Mouse (Mus musculus) Patski (cell line): Measurements from ENCODE around the gene Dhx32. TPM values are rescaled to one million over a fixed set of nuclear protein-coding genes. Genes with fewer than 3 reads are reported as not detected.

Experiments used
- ATAC-seq: fragments of 100-300 bp; one replicate; pipeline ENCODE4 v1.8.0; 2021
- CTCF ChIA-PET: fragments of 350-600 bp; sonication (Branson Sonifier 250); formaldehyde crosslinking; loops from one replicate; lab custom pipeline; 2022; ENCODE audit warnings: inconsistent platforms; lab: Charles Lee
- POLR2A ChIA-PET: fragments of 350-600 bp; sonication (Branson Sonifier 250); formaldehyde crosslinking; loops from one replicate; lab custom pipeline; 2022; ENCODE audit warnings: antibody characterized with exemption, inconsistent platforms; lab: Charles Lee
- DNase-seq: peaks from one replicate; pipeline ENCODE4 v3.0.0-alpha.2; 2011; ENCODE audit warnings: low read depth, low spot score
- H3K27me3 ChIP-seq: fragments of 371-371 bp; one replicate; pipeline ENCODE4 v1.5.1; 2021
- CTCF ChIP-seq: fragments of 100-300 bp; IDR thresholded peaks from one replicate; pipeline ENCODE4 v1.5.1; 2021
- in situ Hi-C: fragments of 300-500 bp; cut with MboI; formaldehyde crosslinking; loops from 3 replicates; pipeline ENCODE4 v1.11.1; 2018; ENCODE audit warnings: low pct_unique_long_range_greater_than_20kb, mixed read lengths
- polyA plus RNA-seq: library from polyadenylated mRNA; unstranded; gene quantifications from one replicate; pipeline ENCODE4 v1.2.3, GENCODE M21; 2021

Dhx32 gene
- polyA plus RNA-seq, 1 experiment from 2014 or later = 45.6 TPM

- POLR2A ChIA-PET = no interaction called here
- no peak for TF ChIP-seq CTCF
- H3K27me3 ChIP-seq = no peaks in the 10 kb centered on the region
- CTCF ChIA-PET = no interaction called here
- DNase-seq = no peak
- in situ Hi-C loops = no loop called here
- ATAC-seq = no peak
Observed at GRCm38 (mm10) chr7:133751163-133751562, 31.4 kb downstream of the Dhx32 start.

- H3K27me3 ChIP-seq = no peaks in the 10 kb centered on the region
- TF ChIP-seq CTCF = no peak
- ChIA-PET POLR2A (no interaction called here), CTCF (no interaction called here)
- in situ Hi-C loops = no loop called here
- no peak for DNase-seq
- ATAC-seq = no peak
Observed at GRCm38 (mm10) chr7:133750666-133751065, 31.9 kb downstream of the Dhx32 start.

- DNase-seq = no peak
- in situ Hi-C loops = no loop called here
- CTCF ChIA-PET = no interaction called here
- H3K27me3 ChIP-seq = no peaks in the 10 kb centered on the region
- no peak for ATAC-seq
- POLR2A ChIA-PET = no interaction called here
- no peak for TF ChIP-seq CTCF
Observed at GRCm38 (mm10) chr7:133748753-133749152, 33.8 kb downstream of the Dhx32 start.

- no peak for TF ChIP-seq CTCF
- no peak for ATAC-seq
- CTCF ChIA-PET = interaction anchor here (1.3 kb wide), 1 partner anchor 27 kb away, joined by 3 read pairs; no protein-coding TSS in a partner anchor
- in situ Hi-C loops = no loop called here
- no peaks in the 10 kb centered on the region for H3K27me3 ChIP-seq
- DNase-seq = no peak
- POLR2A ChIA-PET = no interaction called here
Observed at GRCm38 (mm10) chr7:133747372-133747771, 35.2 kb downstream of the Dhx32 start.

- CTCF ChIA-PET = interaction anchor here (1.1 kb wide), 1 partner anchor 16 kb away, joined by 3 read pairs; no protein-coding TSS in a partner anchor
- no peak for TF ChIP-seq CTCF
- DNase-seq (no peak), ATAC-seq (no peak)
- H3K27me3 ChIP-seq = no peaks in the 10 kb centered on the region
- in situ Hi-C loops = no loop called here
- POLR2A ChIA-PET = no interaction called here
Observed at GRCm38 (mm10) chr7:133744701-133745100, 37.8 kb downstream of the Dhx32 start.

GRCm38 (mm10) chr7:133744209-133744608, 38.3 kb downstream of the Dhx32 start:
- ChIA-PET POLR2A (no interaction called here), CTCF (interaction anchor here (1.1 kb wide), 1 partner anchor 16 kb away, joined by 3 read pairs; no protein-coding TSS in a partner anchor)
- DNase-seq = no peak
- in situ Hi-C loops = no loop called here
- ATAC-seq = no peak
- no peaks in the 10 kb centered on the region for H3K27me3 ChIP-seq
- TF ChIP-seq CTCF = no peak

- no peak for ATAC-seq
- ChIA-PET CTCF (no interaction called here), POLR2A (no interaction called here)
- in situ Hi-C loops = no loop called here
- DNase-seq = no peak
- no peaks in the 10 kb centered on the region for H3K27me3 ChIP-seq
- TF ChIP-seq CTCF = no peak
Observed at GRCm38 (mm10) chr7:133743611-133744010, 38.9 kb downstream of the Dhx32 start.

- ChIA-PET CTCF (no interaction called here), POLR2A (interaction anchor here (0.7 kb wide), 1 partner anchor 19 kb away, joined by 3 read pairs; no protein-coding TSS in a partner anchor)
- DNase-seq = no peak
- no peak for ATAC-seq
- TF ChIP-seq CTCF = no peak
- H3K27me3 ChIP-seq = no peaks in the 10 kb centered on the region
- in situ Hi-C loops = no loop called here
Observed at GRCm38 (mm10) chr7:133742530-133743325, 39.8 kb downstream of the Dhx32 start.

GRCm38 (mm10) chr7:133740558-133740957, 42.0 kb downstream of the Dhx32 start:
- DNase-seq (no peak), ATAC-seq (no peak)
- H3K27me3 ChIP-seq = no peaks in the 10 kb centered on the region
- ChIA-PET CTCF (interaction anchor here (1.2 kb wide), 1 partner anchor 14 kb away, joined by 3 read pairs; no protein-coding TSS in a partner anchor), POLR2A (no interaction called here)
- TF ChIP-seq CTCF = no peak
- in situ Hi-C loops = no loop called here

GRCm38 (mm10) chr7:133731971-133732645, 50.4 kb downstream of the Dhx32 start:
- no peak for TF ChIP-seq CTCF
- H3K27me3 ChIP-seq = no peaks in the 10 kb centered on the region
- ChIA-PET POLR2A (interaction anchor here (0.6 kb wide), 1 partner anchor 1559 kb away, joined by 4 read pairs; no protein-coding TSS in a partner anchor), CTCF (no interaction called here)
- ATAC-seq = no peak
- no peak for DNase-seq
- in situ Hi-C loops = no loop called here
